Mouse (Mus musculus) layer of hippocampus, adult 2 months (tissue): ENCODE results near the gene Ptprg. TPM values are rescaled to one million over a fixed set of nuclear protein-coding genes. Genes with fewer than 3 reads are reported as not detected.

ENCODE experiments used
- DNase-seq, 2 experiments: peaks; one replicate each; pipeline ENCODE4 v3.0.0; 2022; ENCODE audit warnings: low spot score in 2 of 2
- H3K27ac ChIP-seq: fragments of 200-600 bp; 2 replicates; pipeline ENCODE4 v1.8.1; 2022
- H3K4me3 ChIP-seq: fragments of 200-600 bp; 2 replicates; pipeline ENCODE4 v1.8.1; 2022; ENCODE audit warnings: mild to moderate bottlenecking
- CTCF ChIP-seq: fragments of 200-600 bp; conservative IDR thresholded peaks from 2 replicates; pipeline ENCODE4 v1.8.1; 2022; ENCODE audit warnings: antibody characterized with exemption, mild to moderate bottlenecking, moderate library complexity
- total RNA-seq, 2 experiments: library from RNA; stranded (reverse); gene quantifications; 2 replicates each; pipeline ENCODE4 v1.2.3; 2021

Ptprg gene
- total RNA-seq, 2 experiments from 2014 or later, result 106 to 112 TPM

DNA sequence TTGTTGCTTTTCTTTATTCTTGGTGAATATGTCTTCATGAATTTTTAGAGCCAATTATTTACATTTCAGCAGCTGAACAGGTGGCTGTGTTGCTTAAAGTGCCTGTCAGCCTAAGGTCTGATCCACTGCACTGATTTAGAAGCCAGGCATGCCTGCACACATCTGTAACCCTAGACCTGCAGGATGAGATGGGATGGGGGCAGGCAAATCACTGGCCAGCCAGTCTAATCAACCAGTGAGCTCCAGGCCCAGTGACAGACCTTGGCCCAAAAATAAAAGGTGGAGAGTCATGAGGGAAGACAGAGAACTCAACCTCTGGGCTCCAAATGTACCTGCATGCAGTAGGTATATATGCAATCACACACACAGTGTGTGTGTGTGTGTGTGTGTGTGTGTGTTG, 302.2 kb downstream of the Ptprg start:
- TF ChIP-seq CTCF, result no peak
- no peak overlapping the region for H3K4me3 ChIP-seq
- no peak for DNase-seq
- H3K27ac ChIP-seq, result no peak overlapping the region

DNA sequence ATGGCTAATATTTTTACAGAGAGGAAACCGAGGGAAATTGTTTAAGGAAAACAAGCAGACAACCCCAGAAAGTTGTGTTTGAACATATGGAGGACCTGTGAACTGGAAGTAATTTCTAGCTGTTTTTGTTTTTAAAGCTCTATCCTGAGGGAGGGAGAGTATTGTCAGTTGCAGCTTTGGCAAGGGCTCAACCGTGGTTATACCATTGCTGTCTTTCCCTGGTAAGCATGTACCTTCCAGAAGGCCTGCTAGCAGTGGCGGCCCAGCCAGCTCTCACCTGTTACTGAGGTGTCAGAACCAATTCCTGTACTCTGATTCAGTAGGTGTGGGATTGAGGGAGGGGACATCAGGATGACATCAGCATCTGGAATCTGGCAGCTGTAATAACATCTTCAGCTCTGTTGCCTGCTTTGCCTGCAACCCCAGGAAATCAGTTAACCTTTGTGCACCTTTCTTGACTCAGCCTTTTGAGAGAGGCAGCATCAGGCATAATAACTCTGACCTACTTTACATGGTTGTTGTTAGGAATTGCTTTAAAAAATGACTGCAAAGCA, 304.7 kb downstream of the Ptprg start:
- no peak for DNase-seq
- H3K4me3 ChIP-seq, result no peak overlapping the region
- H3K27ac ChIP-seq, result no peak overlapping the region
- no peak for TF ChIP-seq CTCF

DNA sequence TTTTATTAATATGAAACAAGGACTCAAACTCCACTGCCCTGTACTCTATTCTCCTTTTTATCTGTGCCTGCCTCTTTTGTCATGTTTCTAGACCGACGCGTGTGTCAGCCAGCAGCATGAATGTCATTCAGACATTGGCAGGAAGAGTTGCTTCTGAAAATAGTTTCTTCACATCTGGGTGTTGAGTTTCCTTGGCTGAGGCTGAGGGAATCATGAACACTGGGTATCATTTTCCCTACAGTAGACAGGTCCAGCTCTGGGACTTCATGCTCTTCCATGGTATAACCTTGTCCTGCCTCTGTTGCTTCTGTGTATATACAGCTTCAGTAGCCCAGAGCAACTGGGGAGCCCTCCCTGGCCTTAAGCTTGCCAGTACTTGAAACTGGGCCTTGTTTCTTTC, 310.0 kb downstream of the Ptprg start:
- no peak for TF ChIP-seq CTCF
- H3K4me3 ChIP-seq, result no peak overlapping the region
- H3K27ac ChIP-seq, result 0 out of 2 replicates have a peak overlapping the region, but pooled peaks have one; percentile 1
- no peak for DNase-seq

DNA sequence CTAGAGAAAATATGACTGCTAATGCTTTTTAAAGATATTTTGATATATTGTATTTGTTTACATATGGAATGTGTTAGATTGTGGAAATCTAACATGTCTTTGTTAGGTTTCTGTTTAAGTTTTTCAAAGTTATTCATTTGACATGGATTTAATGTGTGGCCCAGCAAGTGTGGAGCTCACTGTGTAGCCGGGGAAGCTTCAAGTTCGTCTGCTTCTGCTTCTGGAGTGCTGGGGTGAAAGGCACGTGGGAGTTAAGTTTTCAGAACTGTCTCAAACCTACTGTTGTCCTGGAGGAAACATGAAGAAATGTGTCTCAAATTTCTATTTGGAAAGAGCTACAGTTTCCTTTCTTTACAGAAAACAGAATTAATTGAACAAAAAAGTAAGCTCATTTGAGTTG, 311.5 kb downstream of the Ptprg start:
- DNase-seq, result no peak
- Histone ChIP-seq H3K27ac (no peak overlapping the region), H3K4me3 (no peak overlapping the region)
- no peak for TF ChIP-seq CTCF

DNA sequence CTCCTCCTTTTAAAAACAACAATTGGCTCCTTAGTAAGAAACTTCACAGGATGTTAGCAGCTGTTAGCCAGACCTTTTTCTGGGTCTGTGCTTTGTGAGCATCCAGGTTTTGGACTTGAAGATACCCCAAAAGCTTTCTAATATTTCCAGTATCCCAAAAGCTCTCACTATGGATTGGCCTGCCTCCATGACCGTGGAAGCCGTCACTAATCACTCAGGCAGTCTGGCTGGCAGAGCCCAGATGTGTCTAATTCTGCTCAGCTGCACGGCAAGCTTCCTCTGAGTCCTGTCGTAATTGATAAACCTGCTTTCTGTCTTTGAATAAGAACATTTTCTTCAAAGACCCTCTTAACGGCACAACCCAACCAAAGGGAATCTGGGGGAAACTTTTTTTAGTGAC, 312.0 kb downstream of the Ptprg start:
- Histone ChIP-seq H3K27ac (no peak overlapping the region), H3K4me3 (no peak overlapping the region)
- no peak for DNase-seq
- TF ChIP-seq CTCF, result no peak

DNA sequence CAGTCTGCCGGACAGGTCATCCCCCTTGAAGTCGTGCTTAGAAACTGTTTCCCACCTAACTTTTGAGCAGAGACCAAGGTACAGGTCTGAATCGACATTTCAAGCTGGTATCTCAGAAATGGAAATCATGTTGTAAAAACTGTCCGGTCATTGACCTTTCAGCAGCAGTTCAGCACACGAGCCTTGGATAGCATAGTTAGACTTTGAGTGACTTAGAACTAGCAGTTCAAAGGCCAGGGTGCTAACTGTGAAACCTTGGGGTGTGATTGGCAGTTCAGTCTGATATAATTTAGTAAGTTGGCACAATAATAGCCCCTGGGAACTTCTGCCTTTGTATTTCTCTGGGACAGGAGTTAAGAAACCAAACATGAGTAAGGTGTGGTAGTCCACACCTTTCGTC, 312.5 kb downstream of the Ptprg start:
- H3K4me3 ChIP-seq, result no peak overlapping the region
- no peak for TF ChIP-seq CTCF
- DNase-seq, result no peak
- no peak overlapping the region for H3K27ac ChIP-seq

DNA sequence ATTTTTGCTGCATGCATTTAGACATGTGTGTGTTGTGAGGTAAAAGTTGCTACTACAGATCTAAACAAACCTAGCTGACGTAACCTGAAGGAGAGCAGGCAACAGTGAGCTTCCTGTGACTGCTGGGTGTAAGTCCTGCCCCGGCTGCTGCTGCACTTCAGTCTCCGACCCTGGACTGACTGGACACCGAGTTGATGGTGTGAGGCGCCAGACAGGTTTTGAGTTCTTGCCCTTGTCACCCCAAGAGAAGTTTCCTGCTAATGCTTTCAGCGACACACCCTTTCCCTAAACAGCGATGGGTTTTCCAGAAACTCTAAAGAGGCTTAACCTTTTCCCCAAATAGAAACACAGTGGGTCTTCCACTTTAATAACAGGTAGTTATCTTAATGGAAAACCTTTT, 313.1 kb downstream of the Ptprg start:
- Histone ChIP-seq H3K4me3 (no peak overlapping the region), H3K27ac (no peak overlapping the region)
- TF ChIP-seq CTCF, result no peak
- no peak for DNase-seq

DNA sequence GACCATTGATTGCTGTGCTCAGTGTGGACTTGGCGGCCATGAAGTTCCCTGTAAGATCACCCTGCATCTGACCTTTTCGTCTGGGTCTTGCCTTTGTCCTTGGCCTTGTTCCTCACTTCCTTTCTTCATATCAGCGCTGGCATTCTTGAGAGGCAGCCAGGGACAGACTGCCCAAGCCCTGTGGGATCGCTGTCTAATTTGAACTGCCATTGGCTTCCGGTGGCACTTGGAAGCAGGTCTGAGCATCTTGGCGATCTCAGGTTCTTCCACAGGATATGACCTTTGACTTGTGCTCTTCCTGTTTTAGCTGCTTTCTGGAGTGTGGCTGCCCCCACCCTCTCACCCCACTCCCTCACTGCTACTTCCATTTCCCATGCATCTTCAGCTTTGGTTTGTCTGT, 315.3 kb downstream of the Ptprg start:
- TF ChIP-seq CTCF, result no peak
- Histone ChIP-seq H3K27ac (no peak overlapping the region), H3K4me3 (no peak overlapping the region)
- no peak for DNase-seq

DNA sequence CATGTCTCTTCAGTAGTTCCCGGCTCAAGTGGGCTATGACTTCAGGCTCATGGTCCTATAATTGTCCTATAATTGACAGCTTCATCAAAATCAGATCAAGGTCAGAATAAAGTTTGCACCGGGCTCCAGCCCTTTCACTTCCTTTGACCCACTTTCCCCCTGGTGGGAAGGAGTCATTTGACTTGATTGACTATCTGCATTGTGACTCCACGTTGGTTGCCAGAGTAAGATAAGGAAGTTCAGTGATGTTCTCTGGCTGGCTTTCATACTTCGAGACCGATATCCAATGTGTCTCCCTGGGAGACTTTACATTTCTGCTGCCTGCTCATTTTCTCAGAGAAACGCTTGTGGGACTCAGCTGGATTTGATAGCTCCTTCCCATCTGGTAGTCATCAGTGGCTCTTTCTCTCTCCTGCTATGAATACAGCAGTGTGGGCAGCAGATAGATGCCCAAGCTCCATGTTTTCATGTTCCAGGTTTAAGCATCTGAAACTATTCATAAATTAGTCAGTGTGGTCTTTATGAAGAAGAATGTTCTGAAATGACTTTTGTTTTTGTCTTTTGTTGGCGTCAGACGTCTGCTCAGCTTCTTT, 318.5 kb downstream of the Ptprg start:
- no peak for DNase-seq
- peak overlapping the region; percentile 43; the same call in 1 of the 2 replicates for H3K27ac ChIP-seq
- no peak for TF ChIP-seq CTCF

DNA sequence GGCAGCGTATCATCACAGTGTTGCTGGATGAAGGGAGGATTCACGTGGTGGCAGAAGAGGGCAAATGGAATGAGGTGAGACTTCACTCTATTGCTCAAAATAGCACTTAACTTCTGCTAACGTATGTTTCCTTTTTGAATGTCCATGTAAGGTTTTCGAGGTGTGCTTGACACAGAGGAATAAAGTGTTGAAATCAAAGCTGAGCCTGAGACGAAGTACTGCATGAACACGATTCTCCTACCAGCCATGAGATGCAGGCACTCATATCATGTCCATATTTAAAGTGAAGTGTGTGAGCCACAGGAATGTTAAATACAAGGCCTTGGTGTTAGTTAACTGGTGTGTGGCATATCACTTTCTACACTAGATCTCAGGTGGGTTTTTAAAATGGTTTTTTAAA, 320.9 kb downstream of the Ptprg start:
- Histone ChIP-seq H3K4me3 (no peak overlapping the region), H3K27ac (no peak overlapping the region)
- no peak for DNase-seq
- TF ChIP-seq CTCF, result no peak

More for the DNA sequence above, 318.5 kb downstream of the Ptprg start:
- H3K4me3 ChIP-seq, result no peak overlapping the region

DNA sequence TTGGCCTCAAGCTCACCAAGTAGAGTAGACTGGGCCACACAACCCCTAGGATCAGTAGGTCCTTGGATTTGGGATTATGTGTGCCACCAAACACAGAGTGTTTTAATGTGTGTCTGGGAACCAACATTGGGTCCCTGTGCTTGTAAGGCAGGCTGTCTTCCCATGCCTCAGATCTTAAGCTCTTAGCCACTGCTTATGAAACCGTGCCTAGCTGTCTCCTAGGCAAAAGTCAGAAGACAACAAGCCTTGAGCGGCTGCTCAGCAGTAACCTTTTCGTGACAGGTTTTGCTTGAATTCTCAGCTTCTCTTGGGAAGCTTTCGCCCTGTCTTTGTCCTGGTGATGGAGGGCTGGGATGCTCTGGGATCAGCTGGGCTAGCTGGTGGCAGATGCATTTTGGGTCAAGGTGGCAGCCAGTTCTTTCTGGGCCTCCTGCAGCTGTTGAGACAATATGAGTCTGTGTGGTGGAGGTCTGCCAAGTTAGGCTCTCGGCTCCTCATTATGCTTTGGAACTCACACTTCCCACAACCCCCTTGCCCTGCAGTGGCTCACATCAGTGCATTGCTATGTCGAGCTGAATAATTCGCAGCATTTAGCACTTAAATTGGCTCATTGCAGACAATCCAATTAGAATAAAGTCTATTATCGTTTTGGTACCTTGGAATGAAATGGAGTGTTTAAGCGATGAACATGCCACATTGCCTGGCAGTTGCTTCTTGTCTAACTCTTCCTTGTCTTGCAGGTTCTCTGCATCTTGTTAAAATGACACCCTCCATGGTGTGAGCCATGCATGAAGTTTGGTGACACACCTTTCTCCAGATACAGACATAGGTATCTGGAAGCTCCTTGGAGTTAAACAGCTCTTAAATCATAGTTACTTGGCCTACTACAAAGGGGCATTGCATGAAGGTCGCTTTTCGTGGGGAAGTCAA, 321.9 kb downstream of the Ptprg start:
- no peak for TF ChIP-seq CTCF
- Histone ChIP-seq H3K4me3 (no peak overlapping the region), H3K27ac (peak overlapping the region; percentile 41; the same call in 1 of the 2 replicates)
- peak in 1 of 2 experiments; percentile 21 for DNase-seq

DNA sequence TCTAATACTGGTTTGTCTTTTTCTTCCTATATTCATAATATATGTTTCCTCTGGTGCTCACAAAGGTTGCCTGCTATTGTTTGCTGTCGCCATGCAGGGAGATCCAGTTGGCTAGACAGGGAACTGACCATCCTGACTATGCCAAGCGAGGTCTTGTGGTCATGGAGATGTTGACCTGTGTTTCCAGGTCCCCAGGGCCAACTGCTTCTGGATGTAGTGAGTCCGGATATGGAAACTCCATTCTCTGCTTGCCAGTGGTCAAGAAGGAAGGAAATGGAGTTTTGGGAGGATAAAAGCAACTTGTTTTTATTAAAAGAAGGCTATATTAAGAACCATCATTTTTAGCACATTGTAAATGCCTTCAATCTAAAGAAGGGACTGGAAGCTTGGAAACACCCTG, 327.8 kb downstream of the Ptprg start:
- DNase-seq, result no peak
- Histone ChIP-seq H3K4me3 (no peak overlapping the region), H3K27ac (no peak overlapping the region; the same call in 1 of the 2 replicates)
- TF ChIP-seq CTCF, result no peak

DNA sequence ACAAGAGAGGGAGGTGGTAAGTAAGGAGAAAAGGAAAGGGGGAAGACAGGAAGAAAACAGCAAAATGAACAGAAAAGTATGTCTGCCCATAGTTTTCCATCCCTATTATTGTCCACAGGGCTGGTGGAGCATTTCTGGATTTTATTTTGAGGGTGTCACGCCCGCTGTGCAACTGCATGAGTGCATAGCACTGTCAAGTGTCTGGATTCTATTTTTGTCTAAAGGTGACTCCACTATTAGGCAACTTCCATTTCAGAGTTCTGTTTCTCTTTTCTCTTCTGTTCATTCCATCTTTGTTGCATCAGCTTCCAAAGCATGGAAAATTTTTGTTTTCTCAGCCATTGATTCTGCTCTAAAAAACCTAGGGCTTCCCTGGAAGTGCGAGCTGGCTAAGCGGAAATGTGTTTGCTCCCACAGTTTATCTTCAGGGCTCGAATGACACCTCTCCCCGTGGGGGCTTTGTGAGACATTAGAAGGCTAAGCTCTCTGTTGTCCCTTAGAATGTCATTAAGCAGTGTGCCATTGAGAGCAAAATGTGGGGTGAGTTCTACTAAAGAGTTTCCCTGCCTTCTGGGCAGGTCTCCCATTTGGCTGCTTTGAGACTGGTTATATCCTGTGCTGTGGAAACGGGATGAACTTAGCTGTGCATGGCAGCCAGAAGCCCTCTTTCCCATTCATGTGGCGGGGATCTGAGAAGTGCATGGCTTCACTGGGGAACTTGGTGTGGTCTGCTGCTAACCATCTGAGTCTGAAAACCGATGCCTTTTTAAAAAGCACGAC, 330.0 kb downstream of the Ptprg start:
- DNase-seq, result no peak
- no peak for TF ChIP-seq CTCF
- Histone ChIP-seq H3K4me3 (no peak overlapping the region), H3K27ac (peak overlapping the region; percentile 52; the same call in 1 of the 2 replicates)
